Mouse (Mus musculus) intestine, embryonic 15.5 days (tissue): ENCODE data around the gene Spata3. TPM values are rescaled to one million over a fixed set of nuclear protein-coding genes. Genes with fewer than 3 reads are reported as not detected.

Experiments used
- ATAC-seq: fragments of 200-750 bp; cut with Nextera tagmentation; 2 replicates; pipeline ENCODE4 v1.8.0; 2017; ENCODE audit warnings: moderate TSS enrichment, moderate library complexity
- H3K27ac ChIP-seq: fragments of 300-500 bp; sonication (generic); 2 replicates; pipeline ENCODE4 v1.5.1; 2015; ENCODE audit warnings: mild to moderate bottlenecking, inconsistent platforms
- H3K27me3 ChIP-seq: fragments of 300-500 bp; sonication (generic); replicated peaks from 2 replicates; pipeline ENCODE4 v1.6.1; 2015; ENCODE audit warnings: inconsistent platforms
- H3K36me3 ChIP-seq: fragments of 300-500 bp; sonication (generic); 2 replicates; pipeline ENCODE4 v1.6.1; 2015; ENCODE audit warnings: inconsistent platforms
- H3K4me1 ChIP-seq: fragments of 300-500 bp; sonication (generic); replicated peaks from 2 replicates; pipeline ENCODE4 v1.6.1; 2015; ENCODE audit warnings: inconsistent platforms
- H3K4me2 ChIP-seq: fragments of 300-500 bp; sonication (generic); replicated peaks from 2 replicates; pipeline ENCODE4 v1.6.1; 2015; ENCODE audit warnings: mild to moderate bottlenecking, inconsistent platforms
- H3K4me3 ChIP-seq: fragments of 300-500 bp; sonication (generic); replicated peaks from 2 replicates; pipeline ENCODE4 v1.5.1; 2015; ENCODE audit warnings: inconsistent platforms
- H3K9ac ChIP-seq: fragments of 300-500 bp; sonication (generic); 2 replicates; pipeline ENCODE4 v1.6.1; 2015; ENCODE audit warnings: inconsistent platforms
- H3K9me3 ChIP-seq: fragments of 300-500 bp; sonication (generic); 2 replicates; pipeline ENCODE4 v1.6.1; 2016; ENCODE audit warnings: inconsistent platforms
- WGBS: fragments of 180-500 bp; shearing (Covaris S2); methylation state at CpG from one replicate; pipeline ENCODE4 v1.1.7; 2015; 5-methylcytosine and 5-hydroxymethylcytosine counted together
- polyA plus RNA-seq: library from polyadenylated mRNA; unstranded; fragments of >200 nt; fragmentation: Nextera tagmentation; extraction: Ambion mirVana; gene quantifications from 2 replicates; pipeline ENCODE4 v1.2.1, GENCODE M21; 2015

Gene Spata3
- polyA plus RNA-seq, 1 experiment from 2014 or later, result not detected

- no peak overlapping the region for H3K4me2 ChIP-seq
- no peak overlapping the region for H3K4me3 ChIP-seq
- H3K9me3 ChIP-seq, result 0 out of 2 replicates have a peak, but pooled peaks cover 5% of the 10 kb centered on the region
- WGBS, result 39% methylated on average over 4 of the region's 4 CpGs
- H3K4me1 ChIP-seq, result 0 out of 2 replicates have a peak, but pooled peaks cover 5% of the 10 kb centered on the region
- peak; percentile 84 for ATAC-seq
- peak overlapping the region; percentile 62 for H3K27ac ChIP-seq
- H3K36me3 ChIP-seq, result no peaks in the 10 kb centered on the region
- peaks cover 9% of the 10 kb centered on the region; the same call in 1 of the 2 replicates for H3K27me3 ChIP-seq
- no peak overlapping the region for H3K9ac ChIP-seq
These were observed 23.5 kb downstream of the Spata3 start for GRCm38 (mm10) chr1:86040131-86040530.

GRCm38 (mm10) chr1:86040817-86041216 lies 24.2 kb downstream of the Spata3 start:
- Histone ChIP-seq H3K27me3 (peaks cover 13% of the 10 kb centered on the region; the same call in 1 of the 2 replicates), H3K4me2 (no peak overlapping the region), H3K36me3 (no peaks in the 10 kb centered on the region), H3K27ac (peak overlapping the region; percentile 39; the same call in 1 of the 2 replicates), H3K9ac (no peak overlapping the region), H3K9me3 (0 out of 2 replicates have a peak, but pooled peaks cover 5% of the 10 kb centered on the region), H3K4me3 (no peak overlapping the region), H3K4me1 (0 out of 2 replicates have a peak, but pooled peaks cover 5% of the 10 kb centered on the region)
- ATAC-seq, result no peak
- 91% methylated on average over 3 of the region's 3 CpGs for WGBS

- Histone ChIP-seq H3K36me3 (no peaks in the 10 kb centered on the region), H3K9ac (no peak overlapping the region), H3K9me3 (0 out of 2 replicates have a peak, but pooled peaks cover 5% of the 10 kb centered on the region), H3K27ac (no peak overlapping the region), H3K4me2 (no peak overlapping the region), H3K4me1 (peaks cover 5% of the 10 kb centered on the region; the same call in 1 of the 2 replicates), H3K27me3 (peaks cover 30% of the 10 kb centered on the region), H3K4me3 (no peak overlapping the region)
- WGBS, result 65% methylated on average over 4 of the region's 4 CpGs
- no peak for ATAC-seq
These were observed 28.4 kb downstream of the Spata3 start for GRCm38 (mm10) chr1:86045056-86045455.

GRCm38 (mm10) chr1:86045848-86046805 lies 29.5 kb downstream of the Spata3 start, which contains the start of gene 2810459M11Rik:
TSS of gene 2810459M11Rik (plus strand) at chr1:86045863.
- under 1% methylated on average over 102 of the region's 110 CpGs for WGBS
- peak within 1 kb of the TSS; percentile 64 for H3K9ac ChIP-seq

GRCm38 (mm10) chr1:86046833-86047563 lies 30.4 kb downstream of the Spata3 start:
- peak overlapping the region; percentile 62 for H3K4me3 ChIP-seq
- H3K4me2 ChIP-seq, result peak overlapping the region; percentile 97
- peaks cover 30% of the 10 kb centered on the region for H3K27me3 ChIP-seq
- no peaks in the 10 kb centered on the region for H3K36me3 ChIP-seq
- H3K4me1 ChIP-seq, result peaks cover 5% of the 10 kb centered on the region; the same call in 1 of the 2 replicates
- H3K9ac ChIP-seq, result 0 out of 2 replicates have a peak overlapping the region, but pooled peaks have one; percentile 64
- H3K27ac ChIP-seq, result peak overlapping the region; percentile 40; the same call in 1 of the 2 replicates
- H3K9me3 ChIP-seq, result 0 out of 2 replicates have a peak, but pooled peaks cover under 1% of the 10 kb centered on the region
- peak; percentile 31 for ATAC-seq
- 9% methylated on average over 24 of the region's 24 CpGs for WGBS

More at GRCm38 (mm10) chr1:86045848-86046805, 29.5 kb downstream of the Spata3 start, which contains the start of gene 2810459M11Rik:
- Histone ChIP-seq H3K9me3 (0 out of 2 replicates have a peak, but pooled peaks cover 5% of the 10 kb centered on the region), H3K4me1 (peaks cover 5% of the 10 kb centered on the region; the same call in 1 of the 2 replicates), H3K27me3 (peaks cover 30% of the 10 kb centered on the region), H3K27ac (no peak within 1 kb of the TSS), H3K4me2 (peak within 1 kb of the TSS; percentile 97), H3K4me3 (peak within 1 kb of the TSS; percentile 62), H3K36me3 (no peaks in the 10 kb centered on the region)
- peak; percentile 81 for ATAC-seq

GRCm38 (mm10) chr1:86048231-86048630 lies 31.6 kb downstream of the Spata3 start:
- H3K4me3 ChIP-seq, result no peak overlapping the region
- no peak overlapping the region for H3K27ac ChIP-seq
- no peak overlapping the region for H3K9ac ChIP-seq
- ATAC-seq, result no peak
- peaks cover 5% of the 10 kb centered on the region; the same call in 1 of the 2 replicates for H3K4me1 ChIP-seq
- H3K27me3 ChIP-seq, result peaks cover 30% of the 10 kb centered on the region
- no peaks in the 10 kb centered on the region for H3K36me3 ChIP-seq
- WGBS, result 79% methylated on average over 4 of the region's 4 CpGs
- H3K9me3 ChIP-seq, result no peaks in the 10 kb centered on the region
- H3K4me2 ChIP-seq, result no peak overlapping the region

- Histone ChIP-seq H3K27me3 (peaks cover 30% of the 10 kb centered on the region), H3K4me1 (peaks cover 5% of the 10 kb centered on the region; the same call in 1 of the 2 replicates), H3K4me3 (no peak overlapping the region), H3K4me2 (no peak overlapping the region), H3K36me3 (no peaks in the 10 kb centered on the region), H3K9me3 (no peaks in the 10 kb centered on the region), H3K9ac (no peak overlapping the region), H3K27ac (no peak overlapping the region)
- 85% methylated on average over 3 of the region's 3 CpGs for WGBS
- ATAC-seq, result no peak
These were observed 32.1 kb downstream of the Spata3 start for GRCm38 (mm10) chr1:86048744-86049143.

- Histone ChIP-seq H3K9me3 (no peaks in the 10 kb centered on the region), H3K4me3 (no peak overlapping the region), H3K9ac (no peak overlapping the region), H3K27me3 (no peaks in the 10 kb centered on the region), H3K4me1 (no peaks in the 10 kb centered on the region), H3K4me2 (no peak overlapping the region), H3K36me3 (no peaks in the 10 kb centered on the region), H3K27ac (no peak overlapping the region)
- 80% methylated on average over 12 of the region's 12 CpGs for WGBS
- no peak for ATAC-seq
These were observed 36.7 kb downstream of the Spata3 start for GRCm38 (mm10) chr1:86053198-86053921.

- Histone ChIP-seq H3K9me3 (no peaks in the 10 kb centered on the region), H3K36me3 (no peaks in the 10 kb centered on the region), H3K4me3 (no peak overlapping the region), H3K27me3 (no peaks in the 10 kb centered on the region), H3K9ac (no peak overlapping the region), H3K27ac (no peak overlapping the region), H3K4me2 (no peak overlapping the region), H3K4me1 (peaks cover 3% of the 10 kb centered on the region; the same call in 1 of the 2 replicates)
- 44% methylated on average over 3 of the region's 3 CpGs for WGBS
- no peak for ATAC-seq
These were observed 38.3 kb downstream of the Spata3 start for GRCm38 (mm10) chr1:86054943-86055342.

GRCm38 (mm10) chr1:86056284-86056683 lies 39.7 kb downstream of the Spata3 start:
- H3K27me3 ChIP-seq, result no peaks in the 10 kb centered on the region
- peak; percentile 48 for ATAC-seq
- H3K4me2 ChIP-seq, result no peak overlapping the region
- no peaks in the 10 kb centered on the region for H3K9me3 ChIP-seq
- no peak overlapping the region for H3K4me3 ChIP-seq
- no peaks in the 10 kb centered on the region for H3K36me3 ChIP-seq
- peaks cover 3% of the 10 kb centered on the region; the same call in 1 of the 2 replicates for H3K4me1 ChIP-seq
- 73% methylated on average over 4 of the region's 4 CpGs for WGBS
- no peak overlapping the region for H3K9ac ChIP-seq
- no peak overlapping the region for H3K27ac ChIP-seq
